Mouse (Mus musculus) small intestine, adult 2 months (tissue): ENCODE data around the gene Cav2.

ENCODE experiments used
- CTCF ChIP-seq: fragments of 200-500 bp; IDR thresholded peaks from 2 replicates; pipeline ENCODE4 v1.5.1; 2012; ENCODE audit warnings: low read depth, mild to moderate bottlenecking, control low read depth, inconsistent platforms, low read length, moderate library complexity, mixed read lengths; ENCODE audit not compliant: insufficient replicate concordance, insufficient read length; ENCODE audit errors: extremely low read depth
- POLR2A ChIP-seq: fragments of 200-500 bp; IDR thresholded peaks from 2 replicates; pipeline ENCODE4 v1.6.1; 2012; ENCODE audit warnings: low read depth, mild to moderate bottlenecking, control low read depth, inconsistent platforms, low read length, moderate library complexity

- TF ChIP-seq POLR2A (no peak), CTCF (no peak)
Measured at GRCm38 (mm10) chr6:17314659-17315616, 34.0 kb downstream of the Cav2 start.
